Mouse (Mus musculus): Measurements from ENCODE around the gene Fam69b. TPM values are rescaled to one million over a fixed set of nuclear protein-coding genes. Genes with fewer than 3 reads are reported as not detected.

The Fam69b gene
- total and polyA plus RNA-seq, 2 experiments from 2014 or later: 7.7 to 23.2 TPM

GRCm38 (mm10) chr2:26615459-26616124 lies 12.7 kb upstream of the Fam69b start:
- Histone ChIP-seq H3K27ac (ENCODE audit: low read depth) (no peak overlapping the region), H3K9ac (replicated peaks; ENCODE audit: low read depth, low read length) (no peak overlapping the region), H3K36me3 (replicated peaks; ENCODE audit: control insufficient read depth, insufficient read depth, low read length) (no peaks in the 10 kb centered on the region), H3K9me3 (replicated peaks; ENCODE audit: control insufficient read depth, low read length) (no peaks in the 10 kb centered on the region), H3K4me3 (ENCODE audit: low read depth, low read length) (no peak overlapping the region), H3K4me2 (ENCODE audit: low read depth, low read length) (no peak overlapping the region), H3K4me1 (ENCODE audit: control insufficient read depth, insufficient read depth) (peaks cover 5% of the 10 kb centered on the region; the same call in 1 of the 2 replicates), H3K27me3 (ENCODE audit: control insufficient read depth, insufficient read depth, low read length) (0 out of 2 replicates have a peak, but pooled peaks cover 9% of the 10 kb centered on the region)
- no peak for ATAC-seq (ENCODE audit: insufficient read depth, low read depth)
- DNase-seq (ENCODE audit: low spot score): no peak
- 77% methylated on average over 4 of the region's 4 CpGs for WGBS
- no peak for TF ChIP-seq EP300 (IDR thresholded peaks at IDR 0.05; ENCODE audit: low read depth)
- no peak for TF ChIP-seq CTCF (IDR thresholded peaks at IDR 0.05; ENCODE audit: low read depth)

- 52% methylated on average over 6 of the region's 6 CpGs for WGBS
- ATAC-seq (ENCODE audit: insufficient read depth, low read depth) (no peak), DNase-seq (ENCODE audit: low spot score) (no peak)
- H3K4me2 ChIP-seq (ENCODE audit: low read depth, low read length): no peak overlapping the region
- TF ChIP-seq EP300 (IDR thresholded peaks at IDR 0.05; ENCODE audit: low read depth) (no peak), CTCF (IDR thresholded peaks at IDR 0.05; ENCODE audit: low read depth) (no peak)
- no peak overlapping the region for H3K4me3 ChIP-seq (ENCODE audit: low read depth, low read length)
- peaks cover 5% of the 10 kb centered on the region; the same call in 1 of the 2 replicates for H3K4me1 ChIP-seq (ENCODE audit: control insufficient read depth, insufficient read depth)
- no peaks in the 10 kb centered on the region for H3K36me3 ChIP-seq (replicated peaks; ENCODE audit: control insufficient read depth, insufficient read depth, low read length)
- no peak overlapping the region for H3K9ac ChIP-seq (replicated peaks; ENCODE audit: low read depth, low read length)
- H3K27ac ChIP-seq (ENCODE audit: low read depth): no peak overlapping the region
- 0 out of 2 replicates have a peak, but pooled peaks cover 9% of the 10 kb centered on the region for H3K27me3 ChIP-seq (ENCODE audit: control insufficient read depth, insufficient read depth, low read length)
- H3K9me3 ChIP-seq (replicated peaks; ENCODE audit: control insufficient read depth, low read length): no peaks in the 10 kb centered on the region
Measured at GRCm38 (mm10) chr2:26617331-26617730, 10.9 kb upstream of the Fam69b start.

GRCm38 (mm10) chr2:26617928-26618327 lies 10.3 kb upstream of the Fam69b start:
- no peak overlapping the region for H3K9ac ChIP-seq (replicated peaks; ENCODE audit: low read depth, low read length)

GRCm38 (mm10) chr2:26621246-26621645 lies 7.0 kb upstream of the Fam69b start:
- H3K36me3 ChIP-seq (replicated peaks; ENCODE audit: control insufficient read depth, insufficient read depth, low read length): no peaks in the 10 kb centered on the region
- no peak overlapping the region for H3K27ac ChIP-seq (ENCODE audit: low read depth)
- H3K4me2 ChIP-seq (ENCODE audit: low read depth, low read length): no peak overlapping the region
- ATAC-seq (ENCODE audit: insufficient read depth, low read depth) (no peak), DNase-seq (ENCODE audit: low spot score) (no peak)
- 46% methylated on average over 2 of the region's 2 CpGs for WGBS
- H3K9me3 ChIP-seq (replicated peaks; ENCODE audit: control insufficient read depth, low read length): no peaks in the 10 kb centered on the region
- no peak for TF ChIP-seq EP300 (IDR thresholded peaks at IDR 0.05; ENCODE audit: low read depth)
- TF ChIP-seq CTCF (IDR thresholded peaks at IDR 0.05; ENCODE audit: low read depth): no peak
- 0 out of 2 replicates have a peak, but pooled peaks cover 9% of the 10 kb centered on the region for H3K27me3 ChIP-seq (ENCODE audit: control insufficient read depth, insufficient read depth, low read length)
- H3K4me3 ChIP-seq (ENCODE audit: low read depth, low read length): no peak overlapping the region
- no peaks in the 10 kb centered on the region for H3K4me1 ChIP-seq (ENCODE audit: control insufficient read depth, insufficient read depth)
- no peak overlapping the region for H3K9ac ChIP-seq (replicated peaks; ENCODE audit: low read depth, low read length)

More at GRCm38 (mm10) chr2:26617928-26618327, 10.3 kb upstream of the Fam69b start:
- no peak for DNase-seq (ENCODE audit: low spot score)
- H3K4me3 ChIP-seq (ENCODE audit: low read depth, low read length): no peak overlapping the region
- peaks cover 5% of the 10 kb centered on the region; the same call in 1 of the 2 replicates for H3K4me1 ChIP-seq (ENCODE audit: control insufficient read depth, insufficient read depth)
- no peaks in the 10 kb centered on the region for H3K36me3 ChIP-seq (replicated peaks; ENCODE audit: control insufficient read depth, insufficient read depth, low read length)
- no peak overlapping the region for H3K4me2 ChIP-seq (ENCODE audit: low read depth, low read length)
- 0 out of 2 replicates have a peak, but pooled peaks cover 9% of the 10 kb centered on the region for H3K27me3 ChIP-seq (ENCODE audit: control insufficient read depth, insufficient read depth, low read length)
- ATAC-seq (ENCODE audit: insufficient read depth, low read depth): no peak
- WGBS: 54% methylated on average over 7 of the region's 7 CpGs
- TF ChIP-seq EP300 (IDR thresholded peaks at IDR 0.05; ENCODE audit: low read depth): no peak
- TF ChIP-seq CTCF (IDR thresholded peaks at IDR 0.05; ENCODE audit: low read depth): no peak
- H3K27ac ChIP-seq (ENCODE audit: low read depth): no peak overlapping the region
- no peaks in the 10 kb centered on the region for H3K9me3 ChIP-seq (replicated peaks; ENCODE audit: control insufficient read depth, low read length)

- no peak overlapping the region for H3K4me2 ChIP-seq (ENCODE audit: low read depth, low read length)
- 48% methylated on average over 5 of the region's 5 CpGs for WGBS
Measured at GRCm38 (mm10) chr2:26622984-26623383, 5.3 kb upstream of the Fam69b start.

More at GRCm38 (mm10) chr2:26622984-26623383, 5.3 kb upstream of the Fam69b start:
- no peak for ATAC-seq (ENCODE audit: insufficient read depth, low read depth)
- no peak for DNase-seq (ENCODE audit: low spot score)
- no peaks in the 10 kb centered on the region for H3K36me3 ChIP-seq (replicated peaks; ENCODE audit: control insufficient read depth, insufficient read depth, low read length)
- H3K4me3 ChIP-seq (ENCODE audit: low read depth, low read length): no peak overlapping the region
- no peaks in the 10 kb centered on the region for H3K9me3 ChIP-seq (replicated peaks; ENCODE audit: control insufficient read depth, low read length)
- 0 out of 2 replicates have a peak, but pooled peaks cover 9% of the 10 kb centered on the region for H3K27me3 ChIP-seq (ENCODE audit: control insufficient read depth, insufficient read depth, low read length)
- TF ChIP-seq CTCF (IDR thresholded peaks at IDR 0.05; ENCODE audit: low read depth) (no peak), EP300 (IDR thresholded peaks at IDR 0.05; ENCODE audit: low read depth) (no peak)
- no peaks in the 10 kb centered on the region for H3K4me1 ChIP-seq (ENCODE audit: control insufficient read depth, insufficient read depth)
- no peak overlapping the region for H3K9ac ChIP-seq (replicated peaks; ENCODE audit: low read depth, low read length)
- H3K27ac ChIP-seq (ENCODE audit: low read depth): no peak overlapping the region
